Mouse (Mus musculus) small intestine, adult 2 months (tissue): ENCODE measurements around the gene Prr23a3. TPM values are rescaled to one million over a fixed set of nuclear protein-coding genes. Genes with fewer than 3 reads are reported as not detected.

ENCODE experiments used
- H3K27ac ChIP-seq: fragments of 200-500 bp; 2 replicates; pipeline ENCODE4 v1.5.1; 2012; ENCODE audit warnings: low read depth, low read length, control low read depth, inconsistent platforms; ENCODE audit not compliant: insufficient read depth
- H3K27me3 ChIP-seq: fragments of 200-500 bp; 2 replicates; pipeline ENCODE4 v1.6.1; 2012; ENCODE audit warnings: mild to moderate bottlenecking, moderate library complexity, low read length, inconsistent platforms; ENCODE audit not compliant: control insufficient read depth, insufficient read depth
- H3K36me3 ChIP-seq: fragments of 200-500 bp; 2 replicates; pipeline ENCODE4 v1.6.1; 2012; ENCODE audit warnings: mild to moderate bottlenecking, low read length, control low read depth, inconsistent platforms; ENCODE audit not compliant: control insufficient read depth, insufficient read depth
- H3K4me1 ChIP-seq: fragments of 200-500 bp; 2 replicates; pipeline ENCODE4 v1.6.1; 2012; ENCODE audit warnings: low read length, inconsistent platforms, mixed read lengths; ENCODE audit not compliant: control insufficient read depth, insufficient read depth, insufficient read length
- H3K4me3 ChIP-seq: fragments of 200-500 bp; 2 replicates; pipeline ENCODE4 v1.5.1; 2012; ENCODE audit warnings: low read depth, mild to moderate bottlenecking, control low read depth, inconsistent platforms, low read length, moderate library complexity
- CTCF ChIP-seq: fragments of 200-500 bp; IDR thresholded peaks from 2 replicates; pipeline ENCODE4 v1.5.1; 2012; ENCODE audit warnings: low read depth, mild to moderate bottlenecking, control low read depth, inconsistent platforms, low read length, moderate library complexity, mixed read lengths; ENCODE audit not compliant: insufficient replicate concordance, insufficient read length; ENCODE audit errors: extremely low read depth
- POLR2A ChIP-seq: fragments of 200-500 bp; IDR thresholded peaks from 2 replicates; pipeline ENCODE4 v1.6.1; 2012; ENCODE audit warnings: low read depth, mild to moderate bottlenecking, control low read depth, inconsistent platforms, low read length, moderate library complexity
- WGBS: fragments of 180-500 bp; shearing (Covaris S2); methylation state at CpG from one replicate; pipeline ENCODE4 v1.1.7; 2018; 5-methylcytosine and 5-hydroxymethylcytosine counted together
- polyA plus RNA-seq: library from polyadenylated mRNA; depleted of rRNA; stranded (reverse); fragments of >200 nt; gene quantifications from 2 replicates; pipeline ENCODE4 v1.2.3, GENCODE M21; 2012; rRNA removed

The Prr23a3 gene
- not detected in 2 replicates for polyA plus RNA-seq

GRCm38 (mm10) chr9:98864571-98864970 is at the start of gene Prr23a3:
Gene Prr23a3, plus strand, starts transcription at chr9:98864767.
- no peak within 1 kb of the TSS for H3K27ac ChIP-seq
- no peaks in the 10 kb centered on the region for H3K4me1 ChIP-seq
- 42% methylated on average over 22 of the region's 22 CpGs for WGBS
- no peak for TF ChIP-seq POLR2A
- no peak within 1 kb of the TSS for H3K4me3 ChIP-seq
- no peaks in the 10 kb centered on the region for H3K27me3 ChIP-seq
- no peaks in the 10 kb centered on the region for H3K36me3 ChIP-seq

DNA sequence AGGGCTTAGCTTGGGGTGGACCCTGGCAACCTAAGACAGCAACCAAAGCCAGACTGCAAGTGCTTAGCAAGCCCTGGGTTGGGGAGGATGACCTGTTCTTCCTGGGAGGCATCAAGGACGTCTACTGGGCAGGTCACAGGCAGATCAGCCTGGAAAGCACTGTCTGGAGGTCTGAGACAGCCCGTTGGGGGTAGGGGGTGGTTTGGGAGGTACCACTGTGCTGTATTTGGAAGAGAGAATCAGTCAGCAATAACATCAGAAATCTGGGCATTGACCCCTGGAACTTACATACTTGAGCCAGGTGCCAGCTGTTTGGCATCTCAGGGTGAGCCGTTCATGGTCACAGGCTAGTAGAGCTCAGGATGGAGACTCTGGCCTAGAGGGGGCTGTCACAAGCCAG is 48.5 kb upstream of the Prr23a3 start:
- WGBS = 57% methylated on average over 3 of the region's 3 CpGs
- no peak overlapping the region for H3K27ac ChIP-seq

GRCm38 (mm10) chr9:98817592-98817991 is 47.0 kb upstream of the Prr23a3 start:
- H3K36me3 ChIP-seq = no peaks in the 10 kb centered on the region
- no peaks in the 10 kb centered on the region for H3K4me1 ChIP-seq
- 84% methylated on average over 7 of the region's 7 CpGs for WGBS
- no peak overlapping the region for H3K27ac ChIP-seq
- no peak overlapping the region for H3K4me3 ChIP-seq
- TF ChIP-seq POLR2A (no peak), CTCF (no peak)
- no peaks in the 10 kb centered on the region for H3K27me3 ChIP-seq

More for the DNA sequence above, 48.5 kb upstream of the Prr23a3 start:
- TF ChIP-seq CTCF (no peak), POLR2A (no peak)
- Histone ChIP-seq H3K4me1 (no peaks in the 10 kb centered on the region), H3K36me3 (no peaks in the 10 kb centered on the region), H3K27me3 (no peaks in the 10 kb centered on the region), H3K4me3 (no peak overlapping the region)

DNA sequence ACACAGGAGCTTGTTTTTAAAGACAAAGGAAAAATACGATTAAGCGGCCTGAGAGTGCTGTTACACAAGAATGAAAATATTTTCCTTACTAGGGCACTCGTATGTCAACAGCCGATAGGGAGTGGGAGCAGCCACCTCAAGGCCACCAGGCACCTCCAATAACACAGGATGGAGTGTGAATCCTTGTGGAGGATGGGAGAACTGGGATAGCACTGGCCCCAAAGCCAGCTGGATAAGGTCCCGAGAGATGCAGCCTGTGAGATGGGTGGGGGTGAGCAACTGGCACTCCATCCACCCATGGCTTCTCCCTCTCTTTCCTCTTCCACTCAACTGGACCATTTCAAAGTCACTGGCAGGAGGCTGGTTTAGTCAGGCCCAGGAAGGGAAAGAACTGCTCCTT is 45.6 kb upstream of the Prr23a3 start:
- WGBS = 75% methylated on average over 5 of the region's 5 CpGs
- Histone ChIP-seq H3K4me1 (no peaks in the 10 kb centered on the region), H3K36me3 (no peaks in the 10 kb centered on the region), H3K27me3 (no peaks in the 10 kb centered on the region), H3K27ac (no peak overlapping the region), H3K4me3 (no peak overlapping the region)
- no peak for TF ChIP-seq POLR2A
- no peak for TF ChIP-seq CTCF

DNA sequence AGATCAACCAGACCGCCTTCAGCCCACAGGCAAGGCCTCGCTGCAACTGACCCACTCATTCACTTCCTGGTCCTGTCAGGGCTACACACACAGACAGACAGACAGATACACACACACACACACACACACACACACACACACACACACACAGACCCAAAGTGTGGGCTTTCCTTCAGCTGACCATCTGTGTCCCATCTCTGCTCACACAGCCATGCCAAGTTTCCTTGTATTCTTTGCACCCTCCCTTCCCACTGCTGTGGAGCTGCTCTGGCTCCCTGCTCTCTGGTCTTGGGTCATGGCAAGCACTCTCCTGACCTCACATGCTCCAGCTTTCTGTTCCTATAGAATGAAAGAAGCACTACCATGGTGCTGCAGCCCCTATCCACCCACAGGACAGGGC is 45.1 kb upstream of the Prr23a3 start:
- Histone ChIP-seq H3K27ac (no peak overlapping the region), H3K36me3 (no peaks in the 10 kb centered on the region), H3K4me1 (no peaks in the 10 kb centered on the region), H3K4me3 (no peak overlapping the region), H3K27me3 (no peaks in the 10 kb centered on the region)
- 63% methylated on average over 2 of the region's 2 CpGs for WGBS
- TF ChIP-seq POLR2A = no peak
- no peak for TF ChIP-seq CTCF

GRCm38 (mm10) chr9:98820461-98820860 is 44.1 kb upstream of the Prr23a3 start:
- WGBS = 82% methylated on average over 4 of the region's 4 CpGs

GRCm38 (mm10) chr9:98821067-98821466 is 43.5 kb upstream of the Prr23a3 start:
- no peak overlapping the region for H3K27ac ChIP-seq
- H3K27me3 ChIP-seq = no peaks in the 10 kb centered on the region
- H3K4me3 ChIP-seq = no peak overlapping the region
- TF ChIP-seq CTCF (no peak), POLR2A (no peak)
- no peaks in the 10 kb centered on the region for H3K36me3 ChIP-seq
- H3K4me1 ChIP-seq = no peaks in the 10 kb centered on the region

More at GRCm38 (mm10) chr9:98820461-98820860, 44.1 kb upstream of the Prr23a3 start:
- Histone ChIP-seq H3K36me3 (no peaks in the 10 kb centered on the region), H3K4me3 (no peak overlapping the region), H3K4me1 (no peaks in the 10 kb centered on the region), H3K27ac (no peak overlapping the region), H3K27me3 (no peaks in the 10 kb centered on the region)
- TF ChIP-seq CTCF (no peak), POLR2A (no peak)

DNA sequence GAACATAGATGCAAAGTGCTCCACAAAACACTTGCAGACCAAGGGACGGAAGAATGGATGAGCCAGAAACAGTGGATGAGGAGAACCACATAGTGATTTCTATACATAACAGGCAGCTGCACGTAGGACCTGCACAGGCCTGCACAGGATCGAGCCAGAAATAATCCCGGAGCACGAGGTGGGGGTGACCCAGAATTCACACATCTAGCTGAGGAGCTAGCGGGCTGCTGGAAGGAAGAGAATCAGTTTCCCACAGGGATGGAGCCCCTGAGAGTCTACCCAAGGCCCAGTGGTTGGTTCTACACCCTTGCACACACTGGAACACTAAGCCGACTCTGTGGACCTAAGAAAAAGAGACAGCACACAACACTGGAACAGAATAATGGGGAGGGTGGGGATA is 40.8 kb upstream of the Prr23a3 start:
- Histone ChIP-seq H3K36me3 (no peaks in the 10 kb centered on the region), H3K27ac (no peak overlapping the region), H3K4me1 (no peaks in the 10 kb centered on the region), H3K27me3 (no peaks in the 10 kb centered on the region), H3K4me3 (no peak overlapping the region)
- TF ChIP-seq CTCF = no peak
- TF ChIP-seq POLR2A = no peak
- WGBS = 85% methylated on average over 7 of the region's 7 CpGs
